Mouse (Mus musculus): ENCODE data around the gene Ptgir. TPM values are rescaled to one million over a fixed set of nuclear protein-coding genes. Genes with fewer than 3 reads are reported as not detected.

Gene Ptgir
- polyA plus RNA-seq (2012; rRNA removed): 1.2 and 1.7 TPM in 2 replicates

DNA sequence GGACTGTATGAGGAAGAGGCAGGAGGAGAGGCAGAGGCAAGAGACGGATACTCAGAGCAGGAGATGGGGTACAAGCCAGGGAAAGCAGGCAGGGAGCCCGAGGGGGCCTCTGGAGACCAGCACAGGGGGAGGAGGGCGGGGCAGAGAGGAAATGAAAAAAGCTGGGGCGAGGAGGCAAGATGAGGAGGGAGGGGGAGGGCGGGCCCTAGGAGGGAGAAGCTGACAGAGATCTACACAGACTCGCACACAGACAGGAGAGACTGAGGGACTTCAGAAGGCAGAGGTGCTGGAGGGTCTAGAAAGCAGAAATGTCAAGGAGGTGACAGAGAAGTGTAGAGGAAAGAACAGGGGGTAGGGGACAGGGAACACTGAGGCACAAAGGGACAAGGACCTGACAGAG lies at the start of gene Ptgir:
Gene Ptgir (plus strand): TSS at position 210 of the 400 bp plus-strand sequence.
- Histone ChIP-seq H3K4me1 (ENCODE audit: control insufficient read depth, insufficient read depth, insufficient read length, low read length) (no peaks in the 10 kb centered on the region; the same call in 1 of the 2 replicates), H3K4me3 (ENCODE audit: low read depth, low read length) (peak within 1 kb of the TSS; percentile 20), H3K27ac (ENCODE audit: insufficient read depth, low read depth, low read length) (no peak within 1 kb of the TSS), H3K36me3 (ENCODE audit: control insufficient read depth, insufficient read depth, low read length) (no peaks in the 10 kb centered on the region), H3K27me3 (ENCODE audit: control insufficient read depth, insufficient read depth, low read length) (no peaks in the 10 kb centered on the region)
- 27% methylated on average over 6 of the region's 6 CpGs for WGBS
- no peak for TF ChIP-seq POLR2A (IDR thresholded peaks at IDR 0.05; ENCODE audit: low read depth, low read length)
- no peak for TF ChIP-seq CTCF (IDR thresholded peaks at IDR 0.05; ENCODE audit: extremely low read depth, insufficient read length, insufficient replicate concordance, low read depth, low read length)

DNA sequence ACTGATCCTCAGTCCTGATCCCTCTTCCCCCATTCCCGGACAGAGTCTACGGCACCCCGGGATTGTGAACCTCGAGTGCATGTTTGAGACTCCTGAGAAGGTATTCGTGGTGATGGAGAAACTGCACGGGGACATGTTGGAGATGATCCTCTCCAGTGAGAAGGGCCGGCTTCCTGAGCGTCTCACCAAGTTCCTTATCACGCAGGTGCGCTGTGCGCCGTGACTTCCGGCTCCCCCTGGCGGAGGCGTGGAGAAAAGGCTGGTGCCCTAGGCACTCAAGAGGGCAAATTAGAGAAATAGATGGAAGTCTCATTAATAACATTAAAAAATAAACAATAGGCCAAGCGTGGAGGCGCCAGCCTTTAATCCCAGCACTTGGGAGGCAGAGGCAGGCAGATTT lies 48.0 kb upstream of the Ptgir start:
- TF ChIP-seq CTCF (IDR thresholded peaks at IDR 0.05; ENCODE audit: extremely low read depth, insufficient read length, insufficient replicate concordance, low read depth, low read length) (peak; percentile 72; the same call in 1 of the 2 replicates), POLR2A (IDR thresholded peaks at IDR 0.05; ENCODE audit: low read depth, low read length) (no peak)
- Histone ChIP-seq H3K4me3 (ENCODE audit: low read depth, low read length) (no peak overlapping the region), H3K4me1 (ENCODE audit: control insufficient read depth, insufficient read depth, insufficient read length, low read length) (peaks cover 6% of the 10 kb centered on the region), H3K27ac (ENCODE audit: insufficient read depth, low read depth, low read length) (no peak overlapping the region), H3K36me3 (ENCODE audit: control insufficient read depth, insufficient read depth, low read length) (peaks cover 51% of the 10 kb centered on the region), H3K27me3 (ENCODE audit: control insufficient read depth, insufficient read depth, low read length) (no peaks in the 10 kb centered on the region)
- WGBS: 27% methylated on average over 17 of the region's 17 CpGs

DNA sequence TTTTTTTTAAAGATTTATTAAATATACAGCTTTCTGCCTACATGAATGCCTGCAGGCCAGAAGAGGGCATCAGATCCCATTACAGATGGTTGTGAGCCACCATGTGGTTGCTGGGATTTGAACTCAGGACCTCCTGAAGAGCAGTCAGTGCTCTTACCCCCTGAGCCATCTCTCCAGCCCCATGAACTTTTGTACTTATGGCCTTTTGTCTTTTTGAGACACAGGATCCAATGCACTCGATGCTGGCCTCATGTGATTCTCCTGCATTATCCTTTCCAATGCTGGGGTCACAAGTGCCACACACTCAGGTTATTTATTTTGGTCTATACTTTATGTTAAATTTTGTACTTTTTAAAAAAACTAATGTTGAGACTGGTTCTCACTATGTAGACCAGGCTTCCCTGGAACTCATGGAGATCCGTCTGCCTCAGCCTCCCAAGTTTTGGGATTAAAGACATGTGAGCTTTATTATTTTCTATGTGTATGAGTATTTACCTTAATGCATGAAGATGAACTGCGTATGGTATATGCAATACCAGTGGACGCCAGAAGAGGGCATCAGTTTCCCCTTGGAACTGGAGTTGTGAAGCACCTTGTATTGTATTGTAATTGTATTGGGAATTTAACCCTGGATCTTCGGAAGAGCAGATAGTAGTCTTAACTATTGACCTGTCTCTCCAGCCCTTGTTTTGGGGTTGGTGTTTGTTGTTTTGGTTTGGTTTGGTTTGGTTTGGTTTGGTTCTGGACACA lies 46.2 kb upstream of the Ptgir start:
- TF ChIP-seq CTCF (IDR thresholded peaks at IDR 0.05; ENCODE audit: extremely low read depth, insufficient read length, insufficient replicate concordance, low read depth, low read length) (no peak), POLR2A (IDR thresholded peaks at IDR 0.05; ENCODE audit: low read depth, low read length) (no peak)
- Histone ChIP-seq H3K4me1 (ENCODE audit: control insufficient read depth, insufficient read depth, insufficient read length, low read length) (no peaks in the 10 kb centered on the region), H3K36me3 (ENCODE audit: control insufficient read depth, insufficient read depth, low read length) (peaks cover 44% of the 10 kb centered on the region), H3K27ac (ENCODE audit: insufficient read depth, low read depth, low read length) (no peak overlapping the region), H3K27me3 (ENCODE audit: control insufficient read depth, insufficient read depth, low read length) (no peaks in the 10 kb centered on the region), H3K4me3 (ENCODE audit: low read depth, low read length) (no peak overlapping the region)
- 35% methylated on average over 5 of the region's 5 CpGs for WGBS

DNA sequence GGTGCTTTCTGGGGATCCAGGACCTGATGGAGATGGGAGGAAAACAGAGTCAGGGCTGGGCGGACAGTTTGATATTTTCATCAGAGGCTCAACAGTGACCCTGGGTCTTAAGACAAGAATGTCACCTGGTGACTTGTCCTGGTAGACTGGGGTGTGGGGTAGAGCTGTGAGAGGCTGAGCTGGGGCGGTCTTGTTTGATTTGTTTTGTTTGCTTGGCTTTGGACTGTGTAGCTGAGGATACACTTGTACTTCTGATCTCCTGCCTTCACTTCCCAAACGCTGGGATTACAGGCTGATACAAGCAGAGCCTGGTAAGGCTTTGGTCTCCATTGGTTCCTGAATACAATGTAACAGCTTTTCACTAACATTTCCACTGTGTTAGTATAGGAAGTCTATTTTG lies 38.8 kb upstream of the Ptgir start:
- no peak for TF ChIP-seq POLR2A (IDR thresholded peaks at IDR 0.05; ENCODE audit: low read depth, low read length)
- TF ChIP-seq CTCF (IDR thresholded peaks at IDR 0.05; ENCODE audit: extremely low read depth, insufficient read length, insufficient replicate concordance, low read depth, low read length): no peak
- 77% methylated on average over 3 of the region's 3 CpGs for WGBS
- no peaks in the 10 kb centered on the region for H3K27me3 ChIP-seq (ENCODE audit: control insufficient read depth, insufficient read depth, low read length)
- H3K27ac ChIP-seq (ENCODE audit: insufficient read depth, low read depth, low read length): no peak overlapping the region
- no peaks in the 10 kb centered on the region for H3K4me1 ChIP-seq (ENCODE audit: control insufficient read depth, insufficient read depth, insufficient read length, low read length)
- H3K4me3 ChIP-seq (ENCODE audit: low read depth, low read length): no peak overlapping the region
- H3K36me3 ChIP-seq (ENCODE audit: control insufficient read depth, insufficient read depth, low read length): peaks cover 40% of the 10 kb centered on the region

DNA sequence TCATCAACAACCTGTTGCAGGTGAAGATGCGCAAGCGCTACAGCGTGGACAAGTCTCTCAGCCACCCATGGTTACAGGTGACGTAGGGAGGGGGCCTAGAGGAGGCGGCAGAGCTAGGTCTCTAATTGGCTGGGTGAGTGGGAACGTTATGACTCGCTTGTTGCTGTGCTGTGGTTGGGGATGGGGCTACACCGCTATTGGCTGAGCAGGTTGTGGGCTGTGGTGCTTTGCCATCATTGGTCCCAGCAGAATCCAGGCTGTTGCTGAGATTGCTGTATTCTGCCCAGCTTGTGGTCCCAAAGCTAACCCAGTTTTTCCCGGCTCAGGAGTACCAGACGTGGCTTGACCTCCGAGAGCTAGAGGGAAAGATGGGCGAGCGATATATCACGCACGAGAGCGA lies 36.8 kb upstream of the Ptgir start:
- TF ChIP-seq POLR2A (IDR thresholded peaks at IDR 0.05; ENCODE audit: low read depth, low read length): no peak
- no peaks in the 10 kb centered on the region; the same call in 1 of the 2 replicates for H3K4me1 ChIP-seq (ENCODE audit: control insufficient read depth, insufficient read depth, insufficient read length, low read length)
- H3K27me3 ChIP-seq (ENCODE audit: control insufficient read depth, insufficient read depth, low read length): no peaks in the 10 kb centered on the region
- no peak overlapping the region for H3K27ac ChIP-seq (ENCODE audit: insufficient read depth, low read depth, low read length)
- 82% methylated on average over 16 of the region's 16 CpGs for WGBS
- H3K36me3 ChIP-seq (ENCODE audit: control insufficient read depth, insufficient read depth, low read length): peaks cover 31% of the 10 kb centered on the region; the same call in 1 of the 2 replicates
- H3K4me3 ChIP-seq (ENCODE audit: low read depth, low read length): no peak overlapping the region

DNA sequence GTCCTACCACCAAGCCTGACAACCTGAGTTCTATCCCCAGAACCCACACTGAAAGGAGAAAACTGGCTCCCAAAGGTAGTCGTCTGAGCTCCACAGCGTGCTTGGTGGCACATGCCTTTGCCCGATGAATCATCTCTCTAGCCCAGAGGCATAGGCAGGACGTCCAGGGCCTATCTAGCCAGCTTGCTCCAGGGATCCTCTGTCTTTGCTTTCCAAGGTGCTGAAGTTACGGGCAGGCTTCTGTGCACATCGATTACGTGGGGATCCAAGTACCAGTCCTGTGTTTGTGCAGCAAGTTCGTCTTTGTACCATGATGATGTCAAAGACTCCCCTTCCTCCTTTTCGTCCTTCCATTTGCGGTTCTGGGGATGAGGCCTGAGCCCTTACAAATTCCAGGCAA lies 34.7 kb upstream of the Ptgir start:
- Histone ChIP-seq H3K27ac (ENCODE audit: insufficient read depth, low read depth, low read length) (no peak overlapping the region), H3K27me3 (ENCODE audit: control insufficient read depth, insufficient read depth, low read length) (0 out of 2 replicates have a peak, but pooled peaks cover 3% of the 10 kb centered on the region), H3K4me3 (ENCODE audit: low read depth, low read length) (no peak overlapping the region), H3K36me3 (ENCODE audit: control insufficient read depth, insufficient read depth, low read length) (peaks cover 21% of the 10 kb centered on the region; the same call in 1 of the 2 replicates), H3K4me1 (ENCODE audit: control insufficient read depth, insufficient read depth, insufficient read length, low read length) (peaks cover 3% of the 10 kb centered on the region)
- TF ChIP-seq POLR2A (IDR thresholded peaks at IDR 0.05; ENCODE audit: low read depth, low read length) (no peak), CTCF (IDR thresholded peaks at IDR 0.05; ENCODE audit: extremely low read depth, insufficient read length, insufficient replicate concordance, low read depth, low read length) (no peak)
- WGBS: 85% methylated on average over 10 of the region's 10 CpGs

DNA sequence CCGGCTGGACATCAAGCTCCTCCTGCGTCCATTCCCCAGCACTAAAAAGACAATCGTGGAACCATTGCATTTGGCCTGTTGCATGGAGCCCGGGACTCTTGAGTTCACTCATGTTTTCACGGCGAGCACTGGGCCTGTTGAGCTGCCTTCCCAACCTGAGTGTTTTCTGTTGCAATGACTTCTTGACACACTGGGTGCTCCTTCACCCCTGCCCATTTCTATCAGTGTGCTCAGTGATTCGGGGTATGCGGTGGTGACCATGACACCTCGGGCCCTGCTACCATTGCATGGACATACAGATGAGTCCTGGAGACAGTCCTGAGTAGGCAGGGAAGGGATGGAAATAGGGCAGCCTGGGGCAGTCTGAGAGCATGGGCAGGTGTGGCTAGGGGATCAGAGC lies 33.8 kb upstream of the Ptgir start:
- TF ChIP-seq POLR2A (IDR thresholded peaks at IDR 0.05; ENCODE audit: low read depth, low read length) (no peak), CTCF (IDR thresholded peaks at IDR 0.05; ENCODE audit: extremely low read depth, insufficient read length, insufficient replicate concordance, low read depth, low read length) (no peak)
- no peak overlapping the region for H3K4me3 ChIP-seq (ENCODE audit: low read depth, low read length)
- H3K27me3 ChIP-seq (ENCODE audit: control insufficient read depth, insufficient read depth, low read length): 0 out of 2 replicates have a peak, but pooled peaks cover 3% of the 10 kb centered on the region
- no peak overlapping the region for H3K27ac ChIP-seq (ENCODE audit: insufficient read depth, low read depth, low read length)
- 92% methylated on average over 9 of the region's 9 CpGs for WGBS
- H3K36me3 ChIP-seq (ENCODE audit: control insufficient read depth, insufficient read depth, low read length): peaks cover 16% of the 10 kb centered on the region; the same call in 1 of the 2 replicates
- peaks cover 3% of the 10 kb centered on the region for H3K4me1 ChIP-seq (ENCODE audit: control insufficient read depth, insufficient read depth, insufficient read length, low read length)
